Mouse (Mus musculus) liver, adult 2 months (tissue): ENCODE data around the gene Resp18.

Experiments used
- CTCF ChIP-seq: fragments of 200-500 bp; IDR thresholded peaks from 2 replicates; pipeline ENCODE4 v1.5.1; 2011; ENCODE audit warnings: low read depth, low read length, control low read depth
- POLR2A ChIP-seq: fragments of 200-500 bp; IDR thresholded peaks from 2 replicates; pipeline ENCODE4 v1.6.1; 2011; ENCODE audit warnings: low read length, control low read depth; ENCODE audit not compliant: insufficient read depth; ENCODE audit errors: extremely low read depth

GRCm38 (mm10) chr1:75319166-75319565, 41.0 kb upstream of the Resp18 start:
- no peak for TF ChIP-seq POLR2A
- TF ChIP-seq CTCF: no peak
